Mouse (Mus musculus): ENCODE measurements around the gene Pvr. TPM values are rescaled to one million over a fixed set of nuclear protein-coding genes. Genes with fewer than 3 reads are reported as not detected.

Gene Pvr
- total and polyA plus RNA-seq, 2 experiments from 2014 or later, result 6.1 to 11.7 TPM

DNA sequence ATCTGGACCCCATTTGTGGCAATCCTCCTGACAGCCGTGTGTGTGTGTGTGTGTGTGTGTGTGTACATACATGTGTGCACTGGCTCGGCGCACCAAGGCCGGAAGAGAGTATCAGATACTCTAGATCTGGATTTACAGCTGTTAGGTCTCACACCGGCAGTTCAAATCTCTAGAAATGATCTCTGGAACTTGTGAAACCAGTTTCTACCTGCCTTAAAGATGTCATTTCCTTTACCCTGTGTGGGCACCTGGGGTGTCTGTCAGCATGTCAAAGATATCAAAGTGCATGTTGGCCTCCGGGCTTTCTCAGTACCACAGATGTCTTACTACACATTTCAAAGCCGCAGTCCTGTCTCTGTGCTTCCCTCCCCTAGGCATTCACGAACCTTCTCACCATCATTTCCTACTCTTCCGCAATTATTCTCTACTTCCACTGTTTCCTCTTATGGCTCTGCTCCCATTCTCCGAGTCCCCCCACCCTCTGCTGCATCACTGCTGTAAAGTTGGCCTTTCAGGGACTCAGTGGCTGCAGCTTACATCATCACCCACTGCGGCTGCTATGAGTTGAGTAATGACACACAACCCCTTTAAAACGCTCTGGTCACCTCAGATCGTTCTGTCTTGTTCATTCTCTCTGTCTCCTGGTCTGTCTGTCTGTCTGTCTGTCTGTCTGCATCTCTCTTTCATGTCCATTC, 25.0 kb upstream of the Pvr start:
- no peaks in the 10 kb centered on the region for H3K27me3 ChIP-seq (ENCODE audit: insufficient read depth, low read length)
- H3K4me2 ChIP-seq (ENCODE audit: low read depth, low read length), result no peak overlapping the region
- H3K4me1 ChIP-seq (ENCODE audit: insufficient read depth, low read length), result no peaks in the 10 kb centered on the region
- H3K4me3 ChIP-seq (ENCODE audit: low read length), result no peak overlapping the region
- no peak overlapping the region for H3K27ac ChIP-seq
- DNase-seq (ENCODE audit: low spot score) (no peak), ATAC-seq (no peak)
- 89% methylated on average over 13 of the region's 13 CpGs for WGBS
- H3K9ac ChIP-seq (replicated peaks; ENCODE audit: low read length), result no peak overlapping the region
- no peaks in the 10 kb centered on the region for H3K9me3 ChIP-seq (ENCODE audit: low read length)
- H3K36me3 ChIP-seq (ENCODE audit: insufficient read depth, low read length), result no peaks in the 10 kb centered on the region
- no peak for TF ChIP-seq CTCF (IDR thresholded peaks at IDR 0.05; ENCODE audit: low read depth)

DNA sequence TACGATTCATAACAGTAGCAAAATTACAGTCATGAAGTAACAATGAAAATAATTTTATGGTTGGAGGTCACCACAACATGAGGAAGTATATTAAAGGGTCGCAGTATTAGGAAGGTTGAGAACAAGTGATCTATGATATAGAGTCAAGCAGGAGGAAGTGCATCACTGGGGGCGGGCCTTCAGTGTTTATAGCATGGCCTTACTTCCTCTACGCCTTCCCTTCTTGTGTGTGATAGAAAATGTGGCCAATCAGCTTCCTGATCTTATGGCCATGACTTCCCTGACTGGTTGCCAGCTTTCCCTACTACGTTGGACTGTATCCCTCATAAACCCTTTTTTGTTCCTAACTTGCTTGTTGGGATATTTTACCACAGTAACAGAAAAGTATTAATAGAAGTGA, 24.2 kb upstream of the Pvr start:
- H3K36me3 ChIP-seq (ENCODE audit: insufficient read depth, low read length), result no peaks in the 10 kb centered on the region
- no peaks in the 10 kb centered on the region for H3K9me3 ChIP-seq (ENCODE audit: low read length)
- no peak overlapping the region for H3K4me3 ChIP-seq (ENCODE audit: low read length)
- DNase-seq (ENCODE audit: low spot score) (no peak), ATAC-seq (no peak)
- H3K9ac ChIP-seq (replicated peaks; ENCODE audit: low read length), result no peak overlapping the region
- H3K4me2 ChIP-seq (ENCODE audit: low read depth, low read length), result no peak overlapping the region
- H3K4me1 ChIP-seq (ENCODE audit: insufficient read depth, low read length), result no peaks in the 10 kb centered on the region
- WGBS, result 91% methylated on average over 5 of the region's 5 CpGs
- H3K27ac ChIP-seq, result no peak overlapping the region
- H3K27me3 ChIP-seq (ENCODE audit: insufficient read depth, low read length), result no peaks in the 10 kb centered on the region
- TF ChIP-seq CTCF (IDR thresholded peaks at IDR 0.05; ENCODE audit: low read depth), result no peak

DNA sequence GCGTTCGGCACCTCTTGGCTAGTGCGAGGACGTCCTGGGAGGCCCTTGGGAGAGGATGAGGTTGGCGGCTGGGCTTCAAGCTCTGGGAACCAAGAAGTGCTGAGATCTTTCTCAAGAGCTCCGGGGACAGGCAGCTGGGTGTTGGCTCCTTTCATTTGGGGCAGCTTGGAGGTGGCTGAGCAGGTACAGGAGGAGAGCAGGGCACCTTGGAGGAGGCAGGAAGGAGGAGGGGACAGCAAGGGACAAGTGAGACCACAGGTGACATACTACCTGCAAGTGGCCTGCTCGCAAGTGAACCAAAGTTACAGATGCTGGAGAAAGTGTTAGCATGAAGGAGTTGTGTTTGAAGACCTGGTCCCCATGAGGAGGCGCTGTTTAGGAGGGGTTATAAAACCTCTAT, 23.7 kb upstream of the Pvr start:
- Histone ChIP-seq H3K9me3 (ENCODE audit: low read length) (no peaks in the 10 kb centered on the region), H3K4me1 (ENCODE audit: insufficient read depth, low read length) (no peaks in the 10 kb centered on the region), H3K4me2 (ENCODE audit: low read depth, low read length) (no peak overlapping the region), H3K27me3 (ENCODE audit: insufficient read depth, low read length) (no peaks in the 10 kb centered on the region), H3K4me3 (ENCODE audit: low read length) (no peak overlapping the region), H3K36me3 (ENCODE audit: insufficient read depth, low read length) (no peaks in the 10 kb centered on the region), H3K27ac (no peak overlapping the region), H3K9ac (replicated peaks; ENCODE audit: low read length) (no peak overlapping the region)
- no peak for TF ChIP-seq CTCF (IDR thresholded peaks at IDR 0.05; ENCODE audit: low read depth)
- ATAC-seq (no peak), DNase-seq (ENCODE audit: low spot score) (no peak)
- WGBS, result 92% methylated on average over 8 of the region's 8 CpGs

DNA sequence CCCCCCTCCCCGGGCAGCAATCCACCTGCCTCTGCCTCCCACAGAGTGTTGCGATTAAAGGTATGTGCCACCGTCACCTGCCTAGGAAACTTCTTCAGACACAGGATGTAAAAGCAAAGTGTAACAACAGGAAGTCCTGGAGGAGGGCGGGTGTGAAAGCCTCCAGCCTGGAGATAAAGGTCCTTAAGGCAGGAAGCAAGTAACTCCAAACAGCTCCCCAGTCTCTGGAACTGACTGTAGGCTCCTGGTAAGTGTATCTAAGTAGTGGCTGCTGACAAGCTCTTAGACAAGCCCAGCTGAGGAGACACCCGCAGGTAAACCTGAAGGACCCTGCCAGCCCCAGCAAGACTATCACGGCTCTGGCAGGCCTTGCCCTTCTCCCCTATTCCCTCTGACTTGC, 19.3 kb upstream of the Pvr start:
- TF ChIP-seq CTCF (IDR thresholded peaks at IDR 0.05; ENCODE audit: low read depth), result no peak
- ATAC-seq (no peak), DNase-seq (ENCODE audit: low spot score) (no peak)
- Histone ChIP-seq H3K36me3 (ENCODE audit: insufficient read depth, low read length) (no peaks in the 10 kb centered on the region), H3K27me3 (ENCODE audit: insufficient read depth, low read length) (no peaks in the 10 kb centered on the region), H3K4me3 (ENCODE audit: low read length) (no peak overlapping the region), H3K9me3 (ENCODE audit: low read length) (no peaks in the 10 kb centered on the region), H3K9ac (replicated peaks; ENCODE audit: low read length) (no peak overlapping the region), H3K27ac (no peak overlapping the region), H3K4me1 (ENCODE audit: insufficient read depth, low read length) (no peaks in the 10 kb centered on the region), H3K4me2 (ENCODE audit: low read depth, low read length) (no peak overlapping the region)
- 44% methylated on average over 5 of the region's 6 CpGs for WGBS

DNA sequence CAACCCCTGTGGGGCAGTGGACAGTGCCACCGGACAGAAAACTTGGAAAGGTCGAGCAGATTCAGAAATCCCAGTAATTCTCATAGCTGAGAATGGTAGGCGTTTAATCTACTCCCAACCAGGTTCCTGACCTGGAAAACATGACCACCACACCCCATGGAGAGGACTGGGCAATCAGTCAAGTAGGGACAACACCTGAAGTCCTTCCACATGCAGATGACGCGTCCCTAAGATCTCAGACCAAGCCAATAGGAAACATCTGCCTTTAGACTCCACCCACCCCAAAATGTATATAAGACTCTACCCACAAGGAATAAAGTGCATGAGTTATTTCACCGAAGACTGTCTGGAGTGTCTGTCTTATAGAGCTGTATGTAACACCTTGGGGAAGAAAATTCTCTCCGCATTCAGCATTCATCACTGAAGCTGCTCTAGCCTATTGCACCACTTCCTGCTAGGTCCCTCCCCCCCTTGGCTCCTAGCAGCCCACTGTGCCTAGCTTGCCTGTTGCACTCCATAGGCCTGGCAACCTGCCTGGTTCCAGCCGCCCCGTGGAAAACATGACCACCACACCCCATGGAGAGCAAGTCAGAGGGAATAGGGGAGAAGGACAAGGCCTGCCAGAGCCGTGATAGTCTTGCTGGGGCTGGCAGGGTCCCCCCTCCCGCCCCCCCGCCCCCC, 18.7 kb upstream of the Pvr start:
- no peak overlapping the region for H3K9ac ChIP-seq (replicated peaks; ENCODE audit: low read length)
- no peak overlapping the region for H3K27ac ChIP-seq
- no peak overlapping the region for H3K4me3 ChIP-seq (ENCODE audit: low read length)
- no peak for TF ChIP-seq CTCF (IDR thresholded peaks at IDR 0.05; ENCODE audit: low read depth)
- ATAC-seq (no peak), DNase-seq (ENCODE audit: low spot score) (peak; percentile 53)
- H3K36me3 ChIP-seq (ENCODE audit: insufficient read depth, low read length), result no peaks in the 10 kb centered on the region
- H3K4me2 ChIP-seq (ENCODE audit: low read depth, low read length), result no peak overlapping the region
- no peaks in the 10 kb centered on the region for H3K4me1 ChIP-seq (ENCODE audit: insufficient read depth, low read length)
- H3K27me3 ChIP-seq (ENCODE audit: insufficient read depth, low read length), result no peaks in the 10 kb centered on the region
- no peaks in the 10 kb centered on the region for H3K9me3 ChIP-seq (ENCODE audit: low read length)
- WGBS, result 49% methylated on average over 12 of the region's 12 CpGs

DNA sequence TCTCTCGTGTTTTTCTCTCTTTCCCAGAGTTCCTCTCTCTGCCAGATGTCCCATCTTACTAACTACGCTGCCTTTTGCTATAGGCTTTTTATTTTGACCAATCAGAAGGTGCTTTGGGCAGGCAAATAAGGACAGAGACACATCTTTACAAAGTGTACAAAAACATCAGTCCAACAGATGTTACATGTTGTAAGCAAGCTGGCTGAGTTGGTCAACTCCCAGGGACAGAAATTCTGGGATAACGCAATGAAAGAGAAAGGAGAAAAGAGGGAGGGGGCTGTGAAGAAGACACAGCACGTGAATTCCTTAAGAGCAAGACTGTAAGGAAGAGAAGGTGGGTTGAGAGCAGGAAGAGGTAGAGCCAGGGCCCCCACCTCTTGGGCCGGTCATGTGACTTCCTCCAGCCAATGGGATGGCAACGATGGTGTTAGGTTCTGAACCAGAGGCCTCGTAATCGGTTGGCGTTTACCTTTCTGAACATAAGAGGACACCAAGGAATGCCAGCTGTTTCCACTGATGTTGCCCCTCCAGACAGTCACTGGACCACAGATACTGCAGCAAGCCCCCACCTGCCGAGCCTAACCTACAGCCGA, 16.4 kb upstream of the Pvr start:
- no peak overlapping the region for H3K27ac ChIP-seq

DNA sequence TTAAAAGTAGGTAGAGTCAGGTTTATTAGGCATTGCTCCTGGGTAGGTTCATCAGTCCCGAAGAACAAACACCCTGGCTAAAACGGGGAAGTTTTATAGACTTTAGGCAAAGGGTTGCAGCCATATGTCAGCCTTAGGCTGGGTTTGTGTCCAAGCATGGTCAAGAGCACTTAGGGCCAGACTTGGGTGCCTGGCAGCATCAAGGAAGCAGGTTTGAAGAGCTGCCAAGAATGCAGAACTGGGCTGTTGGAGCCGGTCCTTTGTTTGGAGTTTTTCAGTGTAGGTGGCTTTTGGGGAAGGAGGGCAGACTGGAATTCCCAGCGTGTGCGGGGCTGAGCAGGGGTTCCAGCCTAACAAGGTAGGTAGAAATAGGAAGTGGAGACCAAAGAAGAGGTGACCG, 15.0 kb upstream of the Pvr start:
- no peak for TF ChIP-seq CTCF (IDR thresholded peaks at IDR 0.05; ENCODE audit: low read depth)
- Histone ChIP-seq H3K4me3 (ENCODE audit: low read length) (no peak overlapping the region), H3K9ac (replicated peaks; ENCODE audit: low read length) (no peak overlapping the region), H3K27me3 (ENCODE audit: insufficient read depth, low read length) (no peaks in the 10 kb centered on the region), H3K4me2 (ENCODE audit: low read depth, low read length) (no peak overlapping the region), H3K4me1 (ENCODE audit: insufficient read depth, low read length) (no peaks in the 10 kb centered on the region), H3K27ac (no peak overlapping the region), H3K9me3 (ENCODE audit: low read length) (no peaks in the 10 kb centered on the region), H3K36me3 (ENCODE audit: insufficient read depth, low read length) (no peaks in the 10 kb centered on the region)
- WGBS, result 61% methylated on average over 6 of the region's 6 CpGs
- ATAC-seq (no peak), DNase-seq (ENCODE audit: low spot score) (no peak)

More for the DNA sequence above, 16.4 kb upstream of the Pvr start:
- no peak for TF ChIP-seq CTCF (IDR thresholded peaks at IDR 0.05; ENCODE audit: low read depth)
- H3K9ac ChIP-seq (replicated peaks; ENCODE audit: low read length), result no peak overlapping the region
- H3K4me3 ChIP-seq (ENCODE audit: low read length), result no peak overlapping the region
- no peak overlapping the region for H3K4me2 ChIP-seq (ENCODE audit: low read depth, low read length)
- no peaks in the 10 kb centered on the region for H3K27me3 ChIP-seq (ENCODE audit: insufficient read depth, low read length)
- H3K4me1 ChIP-seq (ENCODE audit: insufficient read depth, low read length), result no peaks in the 10 kb centered on the region
- ATAC-seq (no peak), DNase-seq (ENCODE audit: low spot score) (no peak)
- H3K9me3 ChIP-seq (ENCODE audit: low read length), result no peaks in the 10 kb centered on the region
- WGBS, result 86% methylated on average over 11 of the region's 11 CpGs
- no peaks in the 10 kb centered on the region for H3K36me3 ChIP-seq (ENCODE audit: insufficient read depth, low read length)
